Mouse (Mus musculus): ENCODE measurements around the gene Serhl.
A peak's percentile ranks its signal among the peaks of the same experiment; 100 is the strongest.

Serhl gene

GRCm38 (mm10) chr15:83085901-83086300 is 3.4 kb upstream of the Serhl start:
- DNase-seq, result peak; percentile 34

- no peak for DNase-seq
Measured at GRCm38 (mm10) chr15:83086636-83087328, 2.5 kb upstream of the Serhl start.

- peak; percentile 54 for DNase-seq
Measured at GRCm38 (mm10) chr15:83088495-83089428, 544 bp upstream of the Serhl start.

- DNase-seq, result no peak
Measured at GRCm38 (mm10) chr15:83090874-83091273, 1.6 kb downstream of the Serhl start.

- no peak for DNase-seq
Measured at GRCm38 (mm10) chr15:83093687-83094086, 4.4 kb downstream of the Serhl start.

GRCm38 (mm10) chr15:83095950-83096349 is 6.6 kb downstream of the Serhl start:
- DNase-seq, result peak; percentile 21

- peak; percentile 91 for DNase-seq
Measured at GRCm38 (mm10) chr15:83099533-83100331, 10.4 kb downstream of the Serhl start.

GRCm38 (mm10) chr15:83100332-83100662 is 11.0 kb downstream of the Serhl start:
- DNase-seq, result no peak

- DNase-seq, result no peak
Measured at GRCm38 (mm10) chr15:83103111-83103510, 13.8 kb downstream of the Serhl start.

GRCm38 (mm10) chr15:83106426-83106825 is 17.1 kb downstream of the Serhl start:
- no peak for DNase-seq

- no peak for DNase-seq
Measured at GRCm38 (mm10) chr15:83107814-83108213, 18.5 kb downstream of the Serhl start.

- DNase-seq, result no peak
Measured at GRCm38 (mm10) chr15:83111290-83111689, 22.0 kb downstream of the Serhl start.

- no peak for DNase-seq
Measured at GRCm38 (mm10) chr15:83111874-83112273, 22.6 kb downstream of the Serhl start.

- peak; percentile 80 for DNase-seq
Measured at GRCm38 (mm10) chr15:83112898-83113297, 23.6 kb downstream of the Serhl start.

GRCm38 (mm10) chr15:83114106-83114505 is 24.8 kb downstream of the Serhl start:
- no peak for DNase-seq

- DNase-seq, result no peak
Measured at GRCm38 (mm10) chr15:83115071-83115470, 25.8 kb downstream of the Serhl start.

- peak; percentile 78 for DNase-seq
Measured at GRCm38 (mm10) chr15:83118360-83118759, 29.1 kb downstream of the Serhl start.

- peak; percentile 74 for DNase-seq
Measured at GRCm38 (mm10) chr15:83121709-83122565, 32.6 kb downstream of the Serhl start.

GRCm38 (mm10) chr15:83122566-83123145 is 33.4 kb downstream of the Serhl start, which contains the start of gene Rrp7a:
TSS of gene Rrp7a (minus strand) at chr15:83122801.
- DNase-seq, result peak; percentile 94

GRCm38 (mm10) chr15:83124625-83125024 is 35.3 kb downstream of the Serhl start:
- DNase-seq, result no peak

- DNase-seq, result peak; percentile 69
Measured at GRCm38 (mm10) chr15:83126582-83126981, 37.3 kb downstream of the Serhl start.

- DNase-seq, result peak; percentile 54
Measured at GRCm38 (mm10) chr15:83127037-83127436, 37.7 kb downstream of the Serhl start.

All from retina, postnatal 1 day (tissue).